Mouse (Mus musculus): ENCODE measurements around the gene Tbx2. TPM values are rescaled to one million over a fixed set of nuclear protein-coding genes. Genes with fewer than 3 reads are reported as not detected.

Tbx2 gene
- polyA plus RNA-seq, 1 experiment from 2014 or later = 1.4 TPM

DNA sequence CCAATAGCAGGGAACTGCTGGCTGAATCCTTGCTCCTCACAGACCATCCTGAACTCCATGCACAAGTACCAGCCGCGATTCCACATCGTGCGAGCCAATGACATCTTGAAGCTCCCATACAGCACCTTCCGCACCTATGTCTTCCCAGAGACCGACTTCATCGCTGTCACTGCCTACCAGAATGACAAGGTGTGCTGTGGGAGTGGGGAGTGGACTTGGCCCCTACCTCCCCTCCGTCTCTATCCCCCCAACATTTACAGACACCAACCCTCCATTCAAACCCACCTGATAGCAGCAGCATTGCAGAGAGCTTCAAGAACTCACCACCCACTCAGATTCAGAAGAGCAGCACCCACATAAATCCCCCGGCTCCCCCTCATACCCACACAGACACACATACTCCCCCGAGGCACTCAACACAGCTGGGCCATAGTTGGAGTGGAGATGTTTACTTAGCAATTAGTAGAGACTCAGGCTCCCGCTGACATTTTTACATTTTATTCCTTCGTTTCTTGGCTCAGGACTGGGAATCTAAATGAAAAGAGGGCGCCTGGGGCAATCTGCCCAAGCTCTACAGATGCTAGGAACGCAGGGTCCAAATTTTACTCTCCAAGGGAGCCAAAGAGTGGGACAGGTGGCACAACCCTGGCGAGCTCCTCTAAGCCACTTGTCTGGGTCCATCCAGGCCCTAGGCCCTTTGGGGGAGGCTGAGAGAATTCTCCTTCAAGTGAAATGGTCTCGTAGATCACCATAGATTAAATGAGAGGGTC lies 3.6 kb downstream of the Tbx2 start:
- no peak overlapping the region for H3K27ac ChIP-seq (ENCODE audit: low read length)
- H3K4me1 ChIP-seq (ENCODE audit: control insufficient read depth, insufficient read depth, low read length) = peaks cover 22% of the 10 kb centered on the region
- H3K27me3 ChIP-seq (ENCODE audit: control insufficient read depth, insufficient read depth, low read length) = peaks cover 73% of the 10 kb centered on the region
- peak overlapping the region; percentile 10; the same call in 1 of the 2 replicates for H3K9ac ChIP-seq (ENCODE audit: low read length)
- 36% methylated on average over 16 of the region's 16 CpGs for WGBS
- no peaks in the 10 kb centered on the region for H3K9me3 ChIP-seq (replicated peaks; ENCODE audit: control insufficient read depth, low read length)
- H3K36me3 ChIP-seq (ENCODE audit: control insufficient read depth, insufficient read depth) = no peaks in the 10 kb centered on the region
- no peak for ATAC-seq (replicated peaks; ENCODE audit: extremely low read depth, insufficient read depth, low FRiP score)
- peak overlapping the region; percentile 59 for H3K4me3 ChIP-seq (ENCODE audit: low read length)
- H3K4me2 ChIP-seq (ENCODE audit: low read depth, low read length) = peak overlapping the region; percentile 62

DNA sequence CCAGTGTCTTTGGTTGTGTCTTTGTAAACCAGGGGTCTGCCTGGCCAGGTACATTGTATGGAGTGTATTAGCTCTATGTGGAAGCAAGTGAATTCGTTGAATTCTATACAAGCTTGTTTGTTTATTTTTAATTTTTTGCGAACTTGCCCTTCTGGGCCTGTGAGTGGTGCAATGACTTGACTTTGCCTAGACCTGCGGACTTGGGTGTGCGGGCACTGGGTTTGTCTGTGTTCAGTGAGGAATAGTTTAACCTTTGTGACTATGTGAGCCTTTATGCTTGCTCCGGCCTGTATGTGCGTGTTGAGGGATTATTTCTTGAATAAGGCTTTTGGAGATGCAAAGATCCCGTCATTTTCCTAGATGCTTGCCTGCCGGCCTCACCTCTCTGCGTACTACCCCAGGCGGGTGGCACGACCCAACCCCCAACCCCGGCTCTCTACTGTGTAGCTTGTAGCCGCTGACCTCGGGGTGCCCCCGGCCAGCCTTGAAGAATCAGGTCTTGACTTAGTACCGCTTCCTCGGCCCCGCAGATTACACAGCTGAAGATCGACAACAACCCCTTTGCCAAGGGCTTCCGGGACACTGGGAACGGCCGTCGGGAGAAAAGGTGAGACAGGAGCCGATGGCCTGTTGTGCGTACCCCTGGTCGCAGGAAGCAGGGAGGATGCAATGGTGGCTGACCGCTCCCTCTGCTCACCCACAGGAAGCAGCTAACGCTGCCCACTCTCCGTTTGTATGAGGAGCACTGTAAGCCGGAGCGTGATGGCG lies 4.4 kb downstream of the Tbx2 start:
- H3K27ac ChIP-seq (ENCODE audit: low read length) = no peak overlapping the region
- H3K4me1 ChIP-seq (ENCODE audit: control insufficient read depth, insufficient read depth, low read length) = peaks cover 22% of the 10 kb centered on the region
- H3K9me3 ChIP-seq (replicated peaks; ENCODE audit: control insufficient read depth, low read length) = no peaks in the 10 kb centered on the region
- H3K9ac ChIP-seq (ENCODE audit: low read length) = peak overlapping the region; percentile 64
- peak overlapping the region; percentile 62 for H3K4me2 ChIP-seq (ENCODE audit: low read depth, low read length)
- peak overlapping the region; percentile 59 for H3K4me3 ChIP-seq (ENCODE audit: low read length)
- WGBS = 19% methylated on average over 32 of the region's 32 CpGs
- no peak for ATAC-seq (replicated peaks; ENCODE audit: extremely low read depth, insufficient read depth, low FRiP score)
- no peaks in the 10 kb centered on the region for H3K36me3 ChIP-seq (ENCODE audit: control insufficient read depth, insufficient read depth)
- peaks cover 71% of the 10 kb centered on the region for H3K27me3 ChIP-seq (ENCODE audit: control insufficient read depth, insufficient read depth, low read length)

DNA sequence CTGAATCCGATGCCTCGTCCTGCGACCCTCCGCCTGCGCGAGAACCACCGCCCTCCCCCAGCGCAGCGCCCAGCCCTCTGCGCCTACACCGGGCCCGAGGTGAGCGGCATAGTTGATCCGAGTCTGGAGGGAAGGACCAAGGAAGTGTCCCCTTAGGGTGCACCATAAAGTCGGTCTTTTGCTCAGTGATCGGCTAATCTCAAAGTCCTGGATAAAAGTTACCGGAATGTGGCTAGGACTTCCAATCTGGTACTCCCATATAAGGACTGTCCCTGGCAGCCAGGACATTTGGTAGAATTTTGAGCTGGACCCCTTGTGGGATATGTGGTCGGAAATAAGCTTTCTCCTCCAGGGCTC lies 4.9 kb downstream of the Tbx2 start:
- H3K4me1 ChIP-seq (ENCODE audit: control insufficient read depth, insufficient read depth, low read length) = peaks cover 20% of the 10 kb centered on the region
- no peak for ATAC-seq (replicated peaks; ENCODE audit: extremely low read depth, insufficient read depth, low FRiP score)
- WGBS = 9% methylated on average over 18 of the region's 18 CpGs
- peaks cover 68% of the 10 kb centered on the region for H3K27me3 ChIP-seq (ENCODE audit: control insufficient read depth, insufficient read depth, low read length)
- H3K9ac ChIP-seq (ENCODE audit: low read length) = peak overlapping the region; percentile 64
- H3K9me3 ChIP-seq (replicated peaks; ENCODE audit: control insufficient read depth, low read length) = no peaks in the 10 kb centered on the region
- no peak overlapping the region for H3K27ac ChIP-seq (ENCODE audit: low read length)
- H3K36me3 ChIP-seq (ENCODE audit: control insufficient read depth, insufficient read depth) = no peaks in the 10 kb centered on the region
- H3K4me2 ChIP-seq (ENCODE audit: low read depth, low read length) = peak overlapping the region; percentile 62
- H3K4me3 ChIP-seq (ENCODE audit: low read length) = peak overlapping the region; percentile 59

DNA sequence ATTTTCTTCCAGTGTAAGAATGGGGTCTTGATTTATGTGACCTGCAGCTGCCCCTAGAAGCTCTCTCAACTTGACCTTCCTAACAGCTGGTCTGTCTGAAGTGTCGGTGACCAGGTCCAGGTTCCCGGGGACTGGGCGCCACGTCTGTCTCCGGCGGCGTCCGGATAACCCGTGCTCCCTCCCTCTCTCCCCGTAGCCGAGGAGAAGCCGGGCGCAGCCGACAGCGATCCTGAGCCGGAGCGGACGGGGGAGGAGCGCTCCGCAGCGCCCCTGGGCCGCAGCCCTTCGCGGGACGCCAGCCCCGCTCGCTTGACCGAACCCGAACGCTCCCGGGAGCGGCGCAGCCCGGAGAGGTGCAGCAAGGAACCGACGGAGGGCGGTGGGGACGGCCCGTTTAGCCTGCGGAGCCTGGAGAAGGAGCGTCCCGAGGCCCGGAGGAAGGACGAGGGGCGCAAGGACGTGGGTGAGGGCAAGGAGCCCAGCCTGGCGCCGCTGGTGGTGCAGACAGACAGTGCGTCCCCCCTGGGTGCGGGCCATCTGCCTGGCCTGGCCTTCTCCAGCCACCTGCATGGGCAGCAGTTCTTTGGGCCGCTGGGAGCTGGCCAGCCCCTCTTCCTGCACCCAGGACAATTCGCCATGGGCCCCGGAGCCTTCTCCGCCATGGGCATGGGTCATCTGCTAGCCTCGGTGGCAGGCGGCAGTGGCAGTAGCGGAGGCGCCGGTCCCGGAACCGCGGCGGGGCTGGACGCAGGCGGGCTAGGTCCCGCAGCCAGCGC lies 5.5 kb downstream of the Tbx2 start:
- no peaks in the 10 kb centered on the region for H3K9me3 ChIP-seq (replicated peaks; ENCODE audit: control insufficient read depth, low read length)
- 0 out of 2 replicates have a peak overlapping the region, but pooled peaks have one; percentile 15 for H3K27ac ChIP-seq (ENCODE audit: low read length)
- H3K4me2 ChIP-seq (ENCODE audit: low read depth, low read length) = peak overlapping the region; percentile 62
- peaks cover 21% of the 10 kb centered on the region for H3K4me1 ChIP-seq (ENCODE audit: control insufficient read depth, insufficient read depth, low read length)
- H3K27me3 ChIP-seq (ENCODE audit: control insufficient read depth, insufficient read depth, low read length) = peaks cover 71% of the 10 kb centered on the region
- peak overlapping the region; percentile 64 for H3K9ac ChIP-seq (ENCODE audit: low read length)
- peak overlapping the region; percentile 59 for H3K4me3 ChIP-seq (ENCODE audit: low read length)
- WGBS = 6% methylated on average over 67 of the region's 67 CpGs
- ATAC-seq (replicated peaks; ENCODE audit: extremely low read depth, insufficient read depth, low FRiP score) = no peak
- H3K36me3 ChIP-seq (ENCODE audit: control insufficient read depth, insufficient read depth) = no peaks in the 10 kb centered on the region

DNA sequence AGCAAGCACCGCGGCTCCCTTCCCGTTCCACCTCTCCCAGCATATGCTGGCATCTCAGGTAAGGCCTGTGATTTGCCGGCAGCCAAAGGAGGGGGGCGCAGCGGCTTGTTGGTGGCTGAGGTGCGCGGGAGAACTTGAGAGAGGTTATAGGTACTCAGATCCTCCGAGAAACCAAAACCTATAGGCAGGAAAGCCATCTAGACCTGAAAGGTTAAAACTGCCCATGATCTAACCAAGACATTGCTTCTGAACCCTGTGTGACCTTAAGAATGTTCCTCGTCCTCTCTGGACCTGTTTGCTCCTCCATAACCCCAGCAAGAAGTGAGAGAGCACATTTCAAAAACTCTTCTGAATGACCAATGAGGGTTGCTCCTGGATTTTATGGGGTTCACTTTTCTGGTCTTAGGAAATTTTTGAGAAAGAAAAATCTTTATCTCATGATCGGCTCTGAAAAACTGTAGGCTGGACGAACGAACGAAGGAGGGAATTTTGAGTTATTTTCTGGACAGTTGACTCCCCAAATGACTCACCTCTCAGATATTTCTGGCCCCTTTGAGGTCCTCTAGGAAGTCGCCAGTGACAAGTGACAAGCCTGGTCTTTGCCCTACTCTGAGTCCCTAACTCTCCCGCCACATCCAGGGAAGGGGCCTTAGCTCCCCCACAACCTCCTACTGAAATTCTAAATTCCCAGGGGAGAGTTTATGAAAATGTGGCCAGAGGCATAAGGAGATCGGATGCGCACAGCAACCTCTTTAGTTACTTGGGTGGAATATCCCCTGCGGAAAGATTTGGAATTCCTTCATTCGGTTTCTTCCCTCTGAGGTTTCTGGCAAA lies 6.3 kb downstream of the Tbx2 start:
- H3K27me3 ChIP-seq (ENCODE audit: control insufficient read depth, insufficient read depth, low read length) = peaks cover 71% of the 10 kb centered on the region
- H3K9ac ChIP-seq (ENCODE audit: low read length) = peak overlapping the region; percentile 64
- peak overlapping the region; percentile 62 for H3K4me2 ChIP-seq (ENCODE audit: low read depth, low read length)
- ATAC-seq (replicated peaks; ENCODE audit: extremely low read depth, insufficient read depth, low FRiP score) = no peak
- WGBS = 24% methylated on average over 20 of the region's 20 CpGs
- H3K4me1 ChIP-seq (ENCODE audit: control insufficient read depth, insufficient read depth, low read length) = peaks cover 26% of the 10 kb centered on the region
- peak overlapping the region; percentile 59 for H3K4me3 ChIP-seq (ENCODE audit: low read length)
- 0 out of 2 replicates have a peak overlapping the region, but pooled peaks have one; percentile 15 for H3K27ac ChIP-seq (ENCODE audit: low read length)
- H3K9me3 ChIP-seq (replicated peaks; ENCODE audit: control insufficient read depth, low read length) = no peaks in the 10 kb centered on the region
- H3K36me3 ChIP-seq (ENCODE audit: control insufficient read depth, insufficient read depth) = no peaks in the 10 kb centered on the region

DNA sequence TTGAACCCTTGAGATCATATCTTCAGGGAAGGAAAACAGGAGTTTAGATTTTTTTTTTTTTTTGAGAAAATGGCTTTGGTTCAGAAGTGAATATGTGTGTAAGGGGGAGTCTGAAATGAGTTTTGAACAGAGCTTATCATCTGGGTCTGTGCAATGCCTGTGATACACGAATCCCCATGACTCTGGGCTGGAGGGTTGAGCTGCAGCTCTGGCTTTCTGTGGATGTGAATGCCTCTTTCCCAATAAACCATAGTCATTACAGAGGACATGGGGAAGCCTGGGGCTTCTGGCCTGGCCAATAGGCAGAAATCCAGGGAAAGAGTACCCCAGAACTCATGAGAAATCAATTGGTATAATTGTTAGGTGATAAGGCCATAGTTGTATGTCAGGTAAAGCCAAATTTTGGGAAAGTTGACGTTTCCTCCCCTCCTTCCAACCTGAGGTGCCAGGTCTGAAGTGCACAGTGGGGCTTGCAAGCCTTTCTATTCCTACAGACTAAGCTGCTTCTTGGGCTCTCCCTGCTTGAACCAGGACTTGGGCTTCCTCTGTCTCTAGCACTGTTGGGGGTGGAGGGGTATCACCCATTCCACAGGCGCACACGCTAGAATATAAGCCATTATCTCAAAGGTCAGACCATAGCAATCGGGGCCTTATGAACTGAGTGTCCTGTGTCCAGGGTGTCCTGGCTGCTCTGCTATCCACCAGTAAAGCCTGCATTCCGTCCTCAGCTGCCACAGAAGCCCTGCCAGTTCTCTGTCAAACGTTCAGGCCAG lies 7.1 kb downstream of the Tbx2 start:
- H3K36me3 ChIP-seq (ENCODE audit: control insufficient read depth, insufficient read depth) = no peaks in the 10 kb centered on the region
- H3K4me2 ChIP-seq (ENCODE audit: low read depth, low read length) = peak overlapping the region; percentile 33; the same call in 1 of the 2 replicates
- H3K9ac ChIP-seq (ENCODE audit: low read length) = no peak overlapping the region
- peaks cover 66% of the 10 kb centered on the region for H3K27me3 ChIP-seq (ENCODE audit: control insufficient read depth, insufficient read depth, low read length)
- WGBS = 51% methylated on average over 7 of the region's 7 CpGs
- H3K9me3 ChIP-seq (replicated peaks; ENCODE audit: control insufficient read depth, low read length) = no peaks in the 10 kb centered on the region
- peak overlapping the region; percentile 5; the same call in 1 of the 2 replicates for H3K4me3 ChIP-seq (ENCODE audit: low read length)
- H3K27ac ChIP-seq (ENCODE audit: low read length) = no peak overlapping the region
- H3K4me1 ChIP-seq (ENCODE audit: control insufficient read depth, insufficient read depth, low read length) = peaks cover 30% of the 10 kb centered on the region
- ATAC-seq (replicated peaks; ENCODE audit: extremely low read depth, insufficient read depth, low FRiP score) = no peak

DNA sequence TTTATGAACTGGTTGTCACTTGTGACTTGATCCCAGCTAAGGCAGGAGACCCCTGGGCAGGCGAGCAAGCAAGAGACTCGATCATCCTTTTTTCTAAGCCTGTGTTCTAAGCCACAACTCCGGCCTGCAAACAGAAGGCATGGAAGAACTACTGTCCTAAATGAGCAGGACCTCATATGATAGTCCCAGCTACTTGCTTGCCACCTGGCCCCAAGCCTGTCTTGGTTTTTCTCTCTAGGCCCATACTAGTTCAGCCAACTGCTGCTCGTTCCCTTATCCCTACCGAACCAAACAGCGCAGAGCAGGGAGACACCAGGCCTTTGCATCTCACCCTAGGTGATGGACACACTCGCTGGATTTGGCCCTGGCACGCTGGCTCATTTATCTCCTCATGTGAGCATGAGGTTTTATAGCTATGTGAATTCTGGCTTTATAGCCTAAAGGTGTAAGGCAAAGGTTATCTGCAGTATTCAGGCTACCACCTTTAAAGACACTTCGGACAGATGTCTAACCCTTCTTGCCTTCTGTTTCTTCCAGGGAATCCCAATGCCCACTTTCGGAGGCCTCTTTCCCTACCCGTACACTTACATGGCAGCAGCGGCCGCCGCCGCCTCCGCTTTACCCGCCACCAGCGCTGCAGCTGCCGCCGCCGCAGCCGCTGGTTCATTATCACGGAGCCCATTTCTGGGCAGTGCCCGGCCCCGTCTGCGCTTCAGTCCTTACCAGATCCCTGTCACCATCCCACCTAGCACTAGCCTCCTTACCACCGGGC lies 7.9 kb downstream of the Tbx2 start:
- Histone ChIP-seq H3K4me1 (ENCODE audit: control insufficient read depth, insufficient read depth, low read length) (peaks cover 30% of the 10 kb centered on the region), H3K27ac (ENCODE audit: low read length) (0 out of 2 replicates have a peak overlapping the region, but pooled peaks have one; percentile 1), H3K9me3 (replicated peaks; ENCODE audit: control insufficient read depth, low read length) (no peaks in the 10 kb centered on the region), H3K4me2 (ENCODE audit: low read depth, low read length) (peak overlapping the region; percentile 31; the same call in 1 of the 2 replicates), H3K36me3 (ENCODE audit: control insufficient read depth, insufficient read depth) (no peaks in the 10 kb centered on the region), H3K4me3 (ENCODE audit: low read length) (peak overlapping the region; percentile 18), H3K9ac (ENCODE audit: low read length) (peak overlapping the region; percentile 32; the same call in 1 of the 2 replicates), H3K27me3 (ENCODE audit: control insufficient read depth, insufficient read depth, low read length) (peaks cover 62% of the 10 kb centered on the region)
- WGBS = 30% methylated on average over 27 of the region's 27 CpGs
- ATAC-seq (replicated peaks; ENCODE audit: extremely low read depth, insufficient read depth, low FRiP score) = no peak
